Mouse (Mus musculus): ENCODE measurements around the gene Rnaseh2a. TPM values are rescaled to one million over a fixed set of nuclear protein-coding genes. Genes with fewer than 3 reads are reported as not detected.

The Rnaseh2a gene
- 79.2 and 88.1 TPM in 2 replicates for polyA plus RNA-seq (2011; ENCODE audit: insufficient read depth, insufficient read length, low read depth, missing spikeins)

DNA sequence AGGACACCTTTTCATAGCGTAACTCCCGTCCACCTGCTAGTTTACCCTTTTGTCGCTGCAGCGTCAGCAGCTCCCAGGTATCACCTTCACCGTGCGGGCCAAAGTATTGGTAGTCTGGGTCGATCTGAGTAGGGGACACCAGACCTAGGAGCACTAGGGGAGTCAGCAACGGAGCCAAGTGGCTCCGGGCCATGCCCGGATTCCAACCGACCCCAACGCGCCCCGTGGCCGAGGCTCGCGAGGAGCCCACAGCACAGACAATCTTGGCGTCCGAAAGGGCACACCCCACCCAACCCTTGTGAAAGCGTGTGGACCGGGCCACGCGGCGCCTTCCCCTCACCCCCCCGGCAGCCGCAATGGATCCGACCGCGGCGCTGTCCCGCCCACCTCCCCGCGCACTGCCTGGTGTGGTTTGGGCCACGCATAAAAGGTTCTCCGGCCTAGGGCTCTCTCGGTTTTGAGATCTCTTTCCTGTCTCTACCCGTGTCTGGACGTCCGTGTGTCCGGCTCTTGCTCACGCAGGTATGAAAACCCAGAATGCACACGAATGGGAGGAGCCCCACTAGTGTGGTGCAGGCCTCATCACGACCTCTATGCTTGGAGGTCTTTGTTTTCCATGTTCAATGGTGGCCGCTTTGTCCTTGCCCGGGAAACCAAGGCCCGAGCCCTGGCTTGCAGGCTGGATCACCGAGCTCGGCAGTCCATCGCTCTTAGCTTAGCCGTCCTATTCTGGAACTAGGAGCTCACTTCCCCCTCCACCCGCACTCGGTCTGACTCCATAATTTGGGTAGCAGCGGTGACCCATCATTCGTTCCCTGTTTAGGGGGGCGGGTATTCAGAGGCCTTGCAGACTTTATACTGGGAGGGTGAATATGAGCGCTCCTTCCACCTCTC is at the start of gene Rnaseh2a, which contains the start of the genes Gm49661 and Prdx2:
Rnaseh2a (minus strand) TSS at position 527 of the 894 bp plus-strand sequence.
Gm49661 (minus strand) TSS at position 193 of the 894 bp plus-strand sequence.
Prdx2 (plus strand) TSS at position 347 of the 894 bp plus-strand sequence.
- H3K4me3 ChIP-seq (ENCODE audit: low read depth, low read length): peak within 1 kb of the TSS; percentile 72
- TF ChIP-seq EP300 (IDR thresholded peaks at IDR 0.05; ENCODE audit: insufficient read depth, low read depth, low read length) (0 out of 2 replicates have a peak, but pooled peaks have one; percentile 25), CTCF (IDR thresholded peaks at IDR 0.05; ENCODE audit: low read depth, low read length) (no peak), POLR2A (IDR thresholded peaks at IDR 0.05; ENCODE audit: insufficient read depth, low read length) (peak; percentile 89)
- H3K27me3 ChIP-seq (ENCODE audit: control insufficient read depth, insufficient read depth, low read length, poor library complexity, severe bottlenecking): no peaks in the 10 kb centered on the region
- H3K9me3 ChIP-seq (replicated peaks; ENCODE audit: control insufficient read depth, insufficient read depth, low read length, poor library complexity, severe bottlenecking): no peaks in the 10 kb centered on the region
- H3K4me1 ChIP-seq (ENCODE audit: control insufficient read depth, insufficient read depth, low read length): peaks cover 4% of the 10 kb centered on the region
- H3K36me3 ChIP-seq (ENCODE audit: control insufficient read depth, insufficient read depth, low read length, poor library complexity, severe bottlenecking): peaks cover 20% of the 10 kb centered on the region
- H3K27ac ChIP-seq (ENCODE audit: insufficient read depth, low read length): peak within 1 kb of the TSS; percentile 64
- peak within 1 kb of the TSS; percentile 82 for H3K9ac ChIP-seq (ENCODE audit: low read depth, poor library complexity, severe bottlenecking)

DNA sequence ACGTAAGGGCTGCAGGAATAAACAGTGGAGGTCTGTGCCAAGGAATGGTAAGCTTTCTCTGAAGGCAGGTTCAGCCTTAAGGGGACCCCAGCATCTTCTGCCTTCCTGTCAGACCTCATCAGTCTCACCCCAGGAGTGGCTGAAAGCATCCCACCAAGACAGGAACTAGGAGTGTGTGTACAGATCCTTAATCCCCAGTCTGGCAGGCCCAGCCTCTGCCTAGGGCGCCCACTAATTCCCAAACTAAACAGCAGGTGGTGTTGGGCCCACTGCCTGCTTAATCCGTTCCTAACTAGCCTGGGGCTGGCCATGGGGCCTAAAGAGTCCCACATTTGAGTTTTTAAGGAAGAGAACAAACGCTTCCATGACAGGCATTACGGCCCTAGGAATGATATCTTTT is 47.6 kb upstream of the Rnaseh2a start:
- H3K27me3 ChIP-seq (ENCODE audit: control insufficient read depth, insufficient read depth, low read length, poor library complexity, severe bottlenecking): no peaks in the 10 kb centered on the region
- H3K4me1 ChIP-seq (ENCODE audit: control insufficient read depth, insufficient read depth, low read length): no peaks in the 10 kb centered on the region
- peak overlapping the region; percentile 0; the same call in 1 of the 2 replicates for H3K27ac ChIP-seq (ENCODE audit: insufficient read depth, low read length)
- no peaks in the 10 kb centered on the region for H3K9me3 ChIP-seq (replicated peaks; ENCODE audit: control insufficient read depth, insufficient read depth, low read length, poor library complexity, severe bottlenecking)
- H3K4me3 ChIP-seq (ENCODE audit: low read depth, low read length): no peak overlapping the region
- TF ChIP-seq POLR2A (IDR thresholded peaks at IDR 0.05; ENCODE audit: insufficient read depth, low read length): no peak
- TF ChIP-seq CTCF (IDR thresholded peaks at IDR 0.05; ENCODE audit: low read depth, low read length): no peak
- TF ChIP-seq EP300 (IDR thresholded peaks at IDR 0.05; ENCODE audit: insufficient read depth, low read depth, low read length): no peak
- no peak overlapping the region for H3K9ac ChIP-seq (ENCODE audit: low read depth, poor library complexity, severe bottlenecking)
- peaks cover 42% of the 10 kb centered on the region for H3K36me3 ChIP-seq (ENCODE audit: control insufficient read depth, insufficient read depth, low read length, poor library complexity, severe bottlenecking)

DNA sequence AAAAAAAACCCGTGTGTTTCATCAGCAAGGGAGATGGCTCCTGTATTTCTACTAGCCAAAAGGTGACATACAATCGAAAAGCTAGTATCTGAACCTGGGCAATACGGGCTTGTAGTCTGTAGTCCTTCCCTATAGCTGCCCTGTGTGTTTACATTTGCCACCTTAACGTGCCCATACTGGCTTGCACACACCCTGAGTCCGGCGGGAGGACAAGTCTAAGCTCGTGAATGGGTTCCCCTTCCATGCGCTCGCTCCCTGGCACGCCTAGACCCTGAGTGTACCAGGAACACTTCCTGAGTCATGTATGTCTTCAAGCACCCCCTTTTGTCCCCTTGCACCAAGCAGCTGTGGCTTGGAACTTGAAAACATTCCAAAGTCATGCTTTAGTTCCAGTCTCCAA is 47.2 kb upstream of the Rnaseh2a start:
- Histone ChIP-seq H3K4me3 (ENCODE audit: low read depth, low read length) (no peak overlapping the region), H3K36me3 (ENCODE audit: control insufficient read depth, insufficient read depth, low read length, poor library complexity, severe bottlenecking) (peaks cover 38% of the 10 kb centered on the region), H3K27ac (ENCODE audit: insufficient read depth, low read length) (peak overlapping the region; percentile 41), H3K27me3 (ENCODE audit: control insufficient read depth, insufficient read depth, low read length, poor library complexity, severe bottlenecking) (no peaks in the 10 kb centered on the region), H3K9ac (ENCODE audit: low read depth, poor library complexity, severe bottlenecking) (no peak overlapping the region), H3K9me3 (replicated peaks; ENCODE audit: control insufficient read depth, insufficient read depth, low read length, poor library complexity, severe bottlenecking) (no peaks in the 10 kb centered on the region), H3K4me1 (ENCODE audit: control insufficient read depth, insufficient read depth, low read length) (no peaks in the 10 kb centered on the region)
- TF ChIP-seq POLR2A (IDR thresholded peaks at IDR 0.05; ENCODE audit: insufficient read depth, low read length): no peak
- no peak for TF ChIP-seq EP300 (IDR thresholded peaks at IDR 0.05; ENCODE audit: insufficient read depth, low read depth, low read length)
- TF ChIP-seq CTCF (IDR thresholded peaks at IDR 0.05; ENCODE audit: low read depth, low read length): no peak

DNA sequence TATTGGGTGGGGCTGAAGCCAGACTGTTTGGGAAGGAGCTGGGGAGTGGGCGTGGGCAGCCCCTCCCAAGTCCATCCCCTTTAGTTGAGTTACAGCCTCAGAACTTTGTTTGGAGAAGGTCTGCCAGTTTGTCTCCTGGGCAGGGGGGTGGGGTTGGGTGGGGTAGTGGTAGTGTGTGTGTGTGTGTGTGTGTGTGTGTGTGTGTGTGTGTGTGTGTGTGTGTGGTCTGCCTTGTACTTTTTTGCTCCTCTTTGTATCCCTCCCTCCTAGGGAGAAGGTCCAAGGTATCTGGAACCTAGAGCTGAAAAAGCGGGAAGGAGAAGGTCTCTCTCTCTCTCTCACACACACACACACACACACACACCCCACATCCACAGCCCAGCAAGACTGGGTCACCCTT is 44.9 kb upstream of the Rnaseh2a start, which contains the start of gene Best2:
Best2 (minus strand) TSS at position 101 of the 400 bp plus-strand sequence.
- Histone ChIP-seq H3K27ac (ENCODE audit: insufficient read depth, low read length) (no peak within 1 kb of the TSS), H3K4me1 (ENCODE audit: control insufficient read depth, insufficient read depth, low read length) (peaks cover 1% of the 10 kb centered on the region), H3K36me3 (ENCODE audit: control insufficient read depth, insufficient read depth, low read length, poor library complexity, severe bottlenecking) (peaks cover 19% of the 10 kb centered on the region), H3K4me3 (ENCODE audit: low read depth, low read length) (peak within 1 kb of the TSS; percentile 57), H3K9me3 (replicated peaks; ENCODE audit: control insufficient read depth, insufficient read depth, low read length, poor library complexity, severe bottlenecking) (no peaks in the 10 kb centered on the region), H3K9ac (ENCODE audit: low read depth, poor library complexity, severe bottlenecking) (peak within 1 kb of the TSS; percentile 58), H3K27me3 (ENCODE audit: control insufficient read depth, insufficient read depth, low read length, poor library complexity, severe bottlenecking) (peaks cover 2% of the 10 kb centered on the region; the same call in 1 of the 2 replicates)
- no peak for TF ChIP-seq CTCF (IDR thresholded peaks at IDR 0.05; ENCODE audit: low read depth, low read length)
- no peak for TF ChIP-seq EP300 (IDR thresholded peaks at IDR 0.05; ENCODE audit: insufficient read depth, low read depth, low read length)
- TF ChIP-seq POLR2A (IDR thresholded peaks at IDR 0.05; ENCODE audit: insufficient read depth, low read length): no peak

DNA sequence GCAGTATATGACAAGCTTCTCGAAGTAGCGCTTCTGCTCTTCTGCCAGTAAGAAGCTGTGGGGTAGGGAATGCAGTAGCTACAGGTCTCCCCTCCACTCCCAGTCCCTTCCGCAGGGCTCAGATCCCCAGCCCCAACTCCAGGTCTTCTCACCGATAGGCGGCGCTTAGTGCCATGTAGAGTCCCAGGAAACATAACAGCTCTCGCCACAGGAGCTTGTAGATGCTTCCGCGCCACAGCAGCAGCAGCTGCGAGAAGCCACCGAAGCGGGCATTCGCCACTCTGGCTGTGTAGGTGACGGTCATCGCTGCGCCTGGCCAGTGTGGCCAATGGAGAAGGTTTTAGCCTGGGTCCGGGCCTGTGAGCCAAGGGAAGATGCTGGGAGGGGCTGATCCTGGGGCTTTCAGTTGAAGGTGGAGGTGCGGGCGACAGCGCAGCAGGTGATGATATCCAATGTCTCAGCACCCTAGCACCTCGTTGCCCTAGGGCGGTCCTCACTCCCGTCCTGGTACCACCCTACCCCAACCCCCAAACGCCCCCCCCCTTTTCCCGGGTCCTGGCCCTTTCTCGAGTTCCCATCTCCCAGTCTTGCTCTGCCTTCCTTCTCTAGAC is 43.8 kb upstream of the Rnaseh2a start:
- Histone ChIP-seq H3K9ac (ENCODE audit: low read depth, poor library complexity, severe bottlenecking) (peak overlapping the region; percentile 58), H3K27me3 (ENCODE audit: control insufficient read depth, insufficient read depth, low read length, poor library complexity, severe bottlenecking) (peaks cover 2% of the 10 kb centered on the region; the same call in 1 of the 2 replicates), H3K36me3 (ENCODE audit: control insufficient read depth, insufficient read depth, low read length, poor library complexity, severe bottlenecking) (peaks cover 8% of the 10 kb centered on the region), H3K27ac (ENCODE audit: insufficient read depth, low read length) (no peak overlapping the region), H3K4me1 (ENCODE audit: control insufficient read depth, insufficient read depth, low read length) (peaks cover 2% of the 10 kb centered on the region), H3K4me3 (ENCODE audit: low read depth, low read length) (peak overlapping the region; percentile 57), H3K9me3 (replicated peaks; ENCODE audit: control insufficient read depth, insufficient read depth, low read length, poor library complexity, severe bottlenecking) (no peaks in the 10 kb centered on the region)
- TF ChIP-seq CTCF (IDR thresholded peaks at IDR 0.05; ENCODE audit: low read depth, low read length): peak; percentile 85
- TF ChIP-seq POLR2A (IDR thresholded peaks at IDR 0.05; ENCODE audit: insufficient read depth, low read length): no peak

Data from ES-Bruce4 (cell line).